Mouse (Mus musculus): ENCODE measurements around the gene Trp63.

DNA sequence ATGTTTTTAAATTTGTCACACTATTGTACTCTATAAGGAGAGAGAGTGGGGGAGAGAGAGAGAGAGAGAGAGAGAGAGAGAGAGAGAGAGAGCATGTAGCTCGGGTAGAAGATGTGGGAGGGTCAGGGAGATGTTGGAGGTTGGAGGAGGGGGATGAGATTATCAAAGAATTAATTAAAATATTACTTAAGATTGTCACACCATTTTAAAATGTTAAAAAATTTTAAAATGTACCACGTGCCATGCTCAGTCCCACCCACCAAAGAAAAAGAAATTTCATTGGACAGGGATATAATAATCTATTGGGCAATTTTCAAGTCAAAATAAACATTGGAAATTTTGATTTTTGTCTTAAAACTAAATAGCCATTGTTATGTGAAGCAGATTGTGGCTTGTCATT, 1.0 kb downstream of the Trp63 start:
- TF ChIP-seq POLR2A (IDR thresholded peaks at IDR 0.05; ENCODE audit: control insufficient read depth in 1 of 2, insufficient read depth in 1 of 2, low read depth in 1 of 2, low read length in 2 of 2, poor library complexity in 1 of 2) (no peak), TAL1 (IDR thresholded peaks at IDR 0.05; ENCODE audit: low read length) (no peak)
